Mouse (Mus musculus) embryonic facial prominence, embryonic 11.5 days (tissue): ENCODE results near the gene Fam184b. TPM values are rescaled to one million over a fixed set of nuclear protein-coding genes. Genes with fewer than 3 reads are reported as not detected.

ENCODE experiments used
- ATAC-seq: fragments of 200-750 bp; cut with Nextera tagmentation; replicated peaks from 2 replicates; pipeline ENCODE4 v1.8.0; 2017; ENCODE audit warnings: low read depth; ENCODE audit not compliant: insufficient number of reproducible peaks, low FRiP score, low TSS enrichment
- DNase-seq: peaks from one replicate; pipeline ENCODE4 v3.0.0-alpha.2; 2015; ENCODE audit warnings: low spot score
- H3K27ac ChIP-seq: fragments of 300-500 bp; sonication (generic); replicated peaks from 2 replicates; pipeline ENCODE4 v1.5.1; 2014; ENCODE audit warnings: mild to moderate bottlenecking, low read depth, low read length, control low read depth
- H3K27me3 ChIP-seq: fragments of 300-500 bp; sonication (generic); 2 replicates; pipeline ENCODE4 v1.6.1; 2014; ENCODE audit warnings: mild to moderate bottlenecking, low read length, moderate library complexity, mixed read lengths; ENCODE audit not compliant: control insufficient read depth, insufficient read depth
- H3K36me3 ChIP-seq: fragments of 300-500 bp; sonication (generic); replicated peaks from 2 replicates; pipeline ENCODE4 v1.6.1; 2014; ENCODE audit warnings: low read depth, mild to moderate bottlenecking, low read length, moderate library complexity, mixed read lengths; ENCODE audit not compliant: control insufficient read depth, insufficient read depth
- H3K4me1 ChIP-seq: fragments of 300-500 bp; sonication (generic); 2 replicates; pipeline ENCODE4 v1.6.1; 2014; ENCODE audit warnings: low read length, mixed read lengths; ENCODE audit not compliant: control insufficient read depth, insufficient read depth
- H3K4me2 ChIP-seq: fragments of 300-500 bp; sonication (generic); 2 replicates; pipeline ENCODE4 v1.6.1; 2014; ENCODE audit warnings: low read depth, mild to moderate bottlenecking, control low read depth, low read length, moderate library complexity
- H3K4me3 ChIP-seq: fragments of 300-500 bp; sonication (generic); 2 replicates; pipeline ENCODE4 v1.5.1; 2014; ENCODE audit warnings: low read depth, low read length, control low read depth
- H3K9ac ChIP-seq: fragments of 300-500 bp; sonication (generic); replicated peaks from 2 replicates; pipeline ENCODE4 v1.6.1; 2014; ENCODE audit warnings: mild to moderate bottlenecking, control low read depth, low read length
- H3K9me3 ChIP-seq: fragments of 300-500 bp; sonication (generic); replicated peaks from 2 replicates; pipeline ENCODE4 v1.6.1; 2016; ENCODE audit warnings: mild to moderate bottlenecking, low read length, inconsistent platforms, mixed read lengths; ENCODE audit not compliant: control insufficient read depth
- WGBS: fragments of 180-500 bp; shearing (Covaris S2); extraction: QIAGEN DNeasy Blood & Tissue Kit; methylation state at CpG from one replicate; pipeline ENCODE4 v1.1.7; 2014; 5-methylcytosine and 5-hydroxymethylcytosine counted together
- polyA plus RNA-seq: library from polyadenylated mRNA; unstranded; fragments of >200 nt; fragmentation: Nextera tagmentation; extraction: Ambion mirVana; gene quantifications from 2 replicates; pipeline ENCODE4 v1.2.1, GENCODE M21; 2014

The Fam184b gene
- polyA plus RNA-seq: 0.72 and 0.73 TPM in 2 replicates

DNA sequence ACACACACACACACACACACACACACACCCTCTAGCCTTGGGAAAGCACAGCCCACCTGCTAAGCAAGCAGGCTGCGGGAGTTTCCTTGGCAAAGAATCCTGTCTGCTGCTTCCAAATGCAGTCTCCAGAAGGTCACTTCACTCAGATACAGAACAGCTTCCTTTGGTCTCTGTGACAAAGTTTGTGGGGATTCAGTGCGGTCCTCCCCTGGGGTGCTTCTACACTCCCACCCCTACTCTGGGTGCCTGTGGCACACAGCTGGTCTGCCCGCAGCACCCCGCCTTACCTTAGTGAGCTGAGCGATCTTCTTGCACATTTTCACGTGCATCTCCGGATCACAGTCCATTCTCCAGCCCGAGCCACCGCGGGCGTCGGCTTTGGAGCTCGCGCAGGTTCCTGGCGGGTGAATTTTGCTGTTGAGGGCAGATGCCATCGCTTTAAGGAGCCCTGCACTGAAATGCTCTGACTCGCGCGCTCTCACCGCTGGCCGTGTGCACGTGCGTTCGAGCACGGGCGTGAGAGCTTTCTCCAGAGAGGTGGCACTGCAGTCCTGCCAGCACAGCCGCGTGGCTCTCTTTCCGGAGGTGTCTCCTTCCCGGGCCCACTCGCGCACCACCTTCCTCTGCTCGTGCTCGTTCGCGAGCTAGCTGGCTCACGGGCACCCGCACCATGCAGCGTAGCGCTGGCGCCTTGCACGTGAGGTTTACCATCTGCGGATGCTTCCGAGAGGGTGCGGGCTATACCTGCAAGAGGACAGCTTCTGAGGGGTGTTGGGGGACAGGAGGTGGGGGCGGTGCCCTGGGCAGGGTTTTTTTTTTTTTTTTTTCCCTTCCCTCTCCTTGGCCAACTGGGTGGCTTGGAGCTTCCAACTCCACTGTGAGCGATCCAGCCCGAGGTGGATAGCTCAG lies at the start of gene Fam184b:
Gene Fam184b (minus strand): TSS at position 809 of the 909 bp plus-strand sequence.
- peak within 1 kb of the TSS; percentile 93 for H3K4me2 ChIP-seq
- H3K27ac ChIP-seq: no peak within 1 kb of the TSS
- peaks cover 7% of the 10 kb centered on the region; the same call in 1 of the 2 replicates for H3K27me3 ChIP-seq
- H3K4me1 ChIP-seq: peaks cover 3% of the 10 kb centered on the region
- under 1% methylated on average over 48 of the region's 48 CpGs for WGBS
- peak; percentile 57 for DNase-seq
- no peaks in the 10 kb centered on the region for H3K36me3 ChIP-seq
- peak within 1 kb of the TSS; percentile 57 for H3K9ac ChIP-seq
- H3K4me3 ChIP-seq: peak within 1 kb of the TSS; percentile 64
- ATAC-seq: peak; percentile 87
- no peaks in the 10 kb centered on the region for H3K9me3 ChIP-seq

DNA sequence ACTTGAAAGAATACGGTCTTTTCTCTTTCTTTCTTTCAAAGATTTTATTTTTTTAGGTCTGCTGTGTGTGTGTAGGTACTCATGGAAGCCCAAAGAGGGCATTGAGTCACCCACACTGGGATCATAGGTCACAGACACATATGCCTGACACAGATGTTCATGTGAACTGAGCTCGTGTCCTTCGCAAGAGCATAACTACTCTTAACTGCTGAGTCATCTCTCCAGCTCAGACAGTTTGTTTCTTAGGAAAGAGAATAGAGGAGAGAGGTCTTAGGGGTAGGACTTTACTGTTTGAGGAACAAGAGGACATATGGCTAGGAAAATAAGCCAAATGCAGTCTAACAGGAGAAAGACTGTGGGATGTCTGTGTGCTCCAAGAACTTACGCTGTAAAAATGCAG lies 49.7 kb upstream of the Fam184b start:
- 75% methylated on average over 4 of the region's 4 CpGs for WGBS
- no peaks in the 10 kb centered on the region for H3K9me3 ChIP-seq
- H3K27ac ChIP-seq: no peak overlapping the region
- no peak overlapping the region for H3K4me2 ChIP-seq
- ATAC-seq (no peak), DNase-seq (no peak)
- no peak overlapping the region for H3K9ac ChIP-seq
- H3K4me3 ChIP-seq: no peak overlapping the region
- no peaks in the 10 kb centered on the region for H3K4me1 ChIP-seq
- no peaks in the 10 kb centered on the region; the same call in 1 of the 2 replicates for H3K36me3 ChIP-seq
- H3K27me3 ChIP-seq: no peaks in the 10 kb centered on the region

DNA sequence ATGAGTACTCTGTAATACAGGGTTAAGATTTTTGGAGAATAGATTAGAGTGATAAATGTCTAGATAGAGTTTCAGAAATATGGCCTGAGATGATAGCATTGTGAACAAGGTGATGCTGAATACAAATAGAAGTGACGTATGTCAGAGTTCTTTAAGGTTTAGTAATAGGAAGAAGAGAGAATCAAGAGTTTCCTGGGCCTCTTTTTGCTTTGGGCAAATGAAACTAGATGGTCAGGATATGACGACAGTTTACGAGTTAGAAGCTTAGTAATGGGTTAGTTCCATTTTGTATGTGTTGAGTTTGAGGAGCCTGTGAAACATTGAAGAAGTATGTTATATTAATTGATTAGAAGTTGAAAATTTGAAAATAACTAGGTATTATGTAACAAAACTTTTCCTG lies 46.8 kb upstream of the Fam184b start:
- Histone ChIP-seq H3K4me2 (no peak overlapping the region), H3K27me3 (no peaks in the 10 kb centered on the region), H3K4me3 (no peak overlapping the region), H3K4me1 (no peaks in the 10 kb centered on the region), H3K9me3 (no peaks in the 10 kb centered on the region), H3K27ac (no peak overlapping the region), H3K36me3 (no peaks in the 10 kb centered on the region; the same call in 1 of the 2 replicates), H3K9ac (no peak overlapping the region)
- 94% methylated on average over 3 of the region's 3 CpGs for WGBS
- no peak for DNase-seq
- ATAC-seq: no peak

DNA sequence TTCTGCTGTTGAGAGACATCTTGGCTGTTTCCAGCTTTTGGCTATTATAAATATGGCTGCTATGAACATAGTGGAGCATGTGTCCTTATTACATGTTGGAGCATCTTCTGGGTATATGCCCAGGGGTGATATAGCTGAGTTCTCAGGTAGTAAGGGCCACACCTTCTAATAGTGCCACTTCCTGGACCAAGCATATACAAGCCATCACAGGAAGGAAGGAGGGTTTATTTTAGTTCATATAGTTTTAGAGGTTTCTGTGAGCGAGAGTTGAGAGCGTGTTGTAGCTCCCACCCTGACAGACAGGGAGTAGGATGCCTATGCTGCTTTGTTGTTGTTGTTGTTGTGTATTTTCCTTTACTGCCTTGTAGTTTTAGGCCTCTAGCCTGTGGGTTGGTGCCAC lies 45.8 kb upstream of the Fam184b start:
- H3K9ac ChIP-seq: no peak overlapping the region
- DNase-seq (no peak), ATAC-seq (no peak)
- H3K4me2 ChIP-seq: no peak overlapping the region
- no peaks in the 10 kb centered on the region for H3K4me1 ChIP-seq
- WGBS: 96% methylated on average over 2 of the region's 2 CpGs
- no peaks in the 10 kb centered on the region for H3K27me3 ChIP-seq
- H3K36me3 ChIP-seq: no peaks in the 10 kb centered on the region; the same call in 1 of the 2 replicates
- no peak overlapping the region for H3K27ac ChIP-seq
- no peak overlapping the region for H3K4me3 ChIP-seq
- no peaks in the 10 kb centered on the region for H3K9me3 ChIP-seq

DNA sequence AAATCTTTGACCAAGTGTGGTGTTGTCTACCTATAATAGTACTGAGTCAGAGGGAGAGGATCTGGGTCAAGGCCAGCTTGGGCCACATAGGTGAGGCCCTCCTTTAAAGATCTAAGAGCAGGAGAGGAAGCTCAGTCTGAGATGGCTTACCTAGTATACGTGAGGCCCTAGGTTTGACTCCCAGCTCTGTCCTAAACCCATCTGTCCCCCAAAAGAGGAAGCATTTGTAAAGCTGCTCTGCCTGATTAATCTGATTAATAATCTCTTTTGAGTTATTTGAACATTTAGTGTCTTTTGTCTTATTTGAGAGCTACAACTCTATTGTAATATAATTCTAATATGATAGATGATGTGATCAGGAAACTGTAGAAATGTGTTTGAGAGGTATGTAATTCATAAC lies 44.0 kb upstream of the Fam184b start:
- H3K4me2 ChIP-seq: no peak overlapping the region
- H3K9ac ChIP-seq: no peak overlapping the region
- no peak overlapping the region for H3K27ac ChIP-seq
- H3K4me3 ChIP-seq: no peak overlapping the region
- no peaks in the 10 kb centered on the region for H3K9me3 ChIP-seq
- H3K36me3 ChIP-seq: no peaks in the 10 kb centered on the region
- DNase-seq (no peak), ATAC-seq (no peak)
- 96% methylated on average over 1 of the region's 1 CpGs for WGBS
- H3K4me1 ChIP-seq: no peaks in the 10 kb centered on the region
- no peaks in the 10 kb centered on the region for H3K27me3 ChIP-seq

DNA sequence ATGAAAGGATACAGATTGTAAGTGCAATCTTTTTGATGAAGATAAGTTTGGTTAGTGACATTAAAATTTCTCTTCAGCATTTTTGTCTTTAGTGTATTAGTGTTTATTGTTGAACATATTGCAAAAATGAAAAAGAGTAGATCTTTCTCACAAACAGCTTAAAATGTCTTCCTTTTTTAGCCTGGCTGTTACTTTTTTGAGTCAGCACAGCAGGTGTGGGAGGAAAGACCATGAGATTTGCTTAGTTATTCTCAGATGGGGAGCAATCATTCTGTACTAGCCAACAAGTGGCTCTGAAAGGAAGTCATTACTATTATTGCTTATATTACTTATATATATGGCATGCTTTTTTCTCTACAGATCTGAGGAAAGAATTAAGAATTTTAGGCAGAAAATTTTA lies 40.5 kb upstream of the Fam184b start:
- no peaks in the 10 kb centered on the region for H3K4me1 ChIP-seq
- ATAC-seq: no peak
- DNase-seq: no peak
- no peaks in the 10 kb centered on the region for H3K36me3 ChIP-seq
- no peaks in the 10 kb centered on the region for H3K9me3 ChIP-seq
- no peak overlapping the region for H3K4me3 ChIP-seq
- no peak overlapping the region for H3K9ac ChIP-seq
- no peak overlapping the region for H3K27ac ChIP-seq
- no peaks in the 10 kb centered on the region for H3K27me3 ChIP-seq
- H3K4me2 ChIP-seq: no peak overlapping the region

DNA sequence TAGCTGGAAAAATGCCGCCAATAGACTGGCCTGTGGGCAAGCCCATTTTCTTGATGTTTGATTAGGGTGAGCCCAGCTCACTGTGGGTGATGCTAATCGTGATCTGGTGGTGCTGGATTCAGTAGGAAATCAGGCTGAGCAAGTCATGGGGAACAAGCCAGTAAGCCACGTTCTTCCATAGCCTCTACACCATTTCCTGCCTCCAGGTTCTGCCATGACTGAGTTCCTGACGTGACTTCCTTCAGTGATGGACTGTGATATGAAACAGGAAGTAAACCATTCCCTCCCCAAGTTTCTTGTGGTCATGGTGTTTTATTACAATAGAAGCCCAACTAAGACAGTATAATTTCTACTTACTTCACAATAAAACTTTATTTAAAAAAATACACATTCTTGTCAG lies 38.2 kb upstream of the Fam184b start:
- ATAC-seq (no peak), DNase-seq (no peak)
- Histone ChIP-seq H3K9me3 (no peaks in the 10 kb centered on the region), H3K36me3 (no peaks in the 10 kb centered on the region), H3K9ac (no peak overlapping the region), H3K27ac (no peak overlapping the region), H3K4me2 (no peak overlapping the region), H3K27me3 (no peaks in the 10 kb centered on the region), H3K4me3 (no peak overlapping the region), H3K4me1 (no peaks in the 10 kb centered on the region)
- 78% methylated on average over 4 of the region's 4 CpGs for WGBS

DNA sequence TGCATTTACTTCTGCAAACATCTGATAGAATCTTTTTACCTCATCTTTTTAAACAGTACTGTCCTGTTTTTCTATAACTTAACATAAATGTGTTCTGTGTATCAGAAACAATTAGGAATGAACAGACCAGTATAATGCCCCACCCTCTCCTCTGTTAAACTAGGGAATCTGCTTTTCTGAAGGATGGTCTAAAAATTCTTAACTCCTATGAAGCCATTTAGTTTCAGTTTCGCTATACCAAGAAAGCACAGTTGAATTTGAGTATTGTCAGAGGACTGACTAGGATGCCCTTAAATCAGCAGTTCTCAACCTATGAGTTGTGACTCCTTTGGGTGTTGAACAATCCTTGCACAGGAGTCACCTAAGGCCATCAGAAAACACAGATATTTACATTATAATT lies 35.6 kb upstream of the Fam184b start:
- no peaks in the 10 kb centered on the region for H3K36me3 ChIP-seq
- H3K4me1 ChIP-seq: no peaks in the 10 kb centered on the region
- no peaks in the 10 kb centered on the region for H3K9me3 ChIP-seq
- ATAC-seq: no peak
- no peak overlapping the region for H3K4me2 ChIP-seq
- WGBS: 98% methylated on average over 1 of the region's 1 CpGs
- no peak for DNase-seq
- no peak overlapping the region for H3K27ac ChIP-seq
- no peak overlapping the region for H3K9ac ChIP-seq
- no peaks in the 10 kb centered on the region for H3K27me3 ChIP-seq
- no peak overlapping the region for H3K4me3 ChIP-seq
